Mouse (Mus musculus) cerebellum, postnatal 36 days (tissue): ENCODE measurements at regions not wholly inside any gene's neighbourhood (a gene's known extent, or its start where the extent isn't known, plus 50 kb on each side); places are given as distances from the start of the nearest gene placed in this dataset.

Experiments
- DNase-seq, 2 experiments: peaks; one replicate each; pipeline ENCODE4 v3.0.0; 2021 to 2022; ENCODE audit warnings: mixed read lengths in 2 of 2

DNA sequence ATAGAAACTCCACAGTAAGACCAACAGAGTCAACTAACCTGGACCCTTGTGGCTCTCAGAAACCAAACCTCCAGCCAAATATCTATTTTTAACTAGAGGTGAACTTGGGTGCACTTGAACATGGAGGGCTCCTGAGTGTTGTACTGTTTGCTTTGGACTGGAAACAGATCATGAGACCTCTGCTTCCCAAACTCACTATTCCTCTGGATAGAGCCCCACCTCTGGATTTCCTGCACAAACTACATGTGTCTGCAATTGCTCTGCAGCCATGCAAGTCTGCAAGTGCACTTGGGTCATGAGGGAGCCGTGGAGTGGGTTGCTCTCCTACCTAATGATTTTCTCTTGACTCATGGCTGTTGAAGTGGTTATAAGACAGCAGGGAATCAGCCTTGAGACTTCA, 759.9 kb upstream of the Fam160b2 start:
- DNase-seq, result no peak

DNA sequence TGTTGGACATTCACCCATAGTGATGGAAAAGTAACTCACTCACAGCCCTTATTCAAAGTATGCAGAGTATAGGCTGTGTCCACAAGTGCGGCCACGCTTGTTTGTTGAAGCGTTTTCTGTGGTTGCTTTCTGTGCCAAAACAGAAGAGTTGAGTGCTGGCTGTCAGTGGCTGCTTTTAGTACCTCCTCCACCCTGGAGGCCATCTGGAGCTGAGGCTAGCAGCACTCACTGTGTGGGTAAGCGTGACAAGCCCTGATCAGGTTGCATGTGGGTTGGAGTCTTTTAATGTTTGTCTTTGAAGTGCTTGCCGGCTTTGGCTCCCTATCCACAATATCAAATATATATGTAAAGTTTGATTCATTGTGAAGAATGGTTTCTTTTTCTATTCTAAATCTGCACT, 738.6 kb upstream of the Fam160b2 start:
- DNase-seq, result no peak

DNA sequence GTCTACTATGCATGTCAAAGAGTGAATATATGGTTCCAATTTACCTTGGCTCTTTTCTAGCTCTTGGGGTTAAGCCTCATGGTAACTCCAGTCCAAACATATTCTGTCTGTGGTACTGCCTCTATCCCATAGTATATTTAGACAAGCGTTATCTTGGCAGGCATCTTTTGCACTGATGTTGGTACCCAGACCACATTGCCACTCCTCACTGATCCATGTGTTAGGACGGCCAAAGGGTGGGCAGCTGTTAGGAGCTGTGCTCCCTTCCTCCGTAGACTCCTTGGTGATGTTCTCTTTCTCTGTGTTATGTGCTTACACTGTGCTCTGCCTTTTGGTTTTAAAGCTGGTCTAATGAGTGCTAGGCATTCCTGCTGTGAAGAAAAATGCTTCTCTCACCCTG, 737.3 kb upstream of the Fam160b2 start:
- no peak for DNase-seq

DNA sequence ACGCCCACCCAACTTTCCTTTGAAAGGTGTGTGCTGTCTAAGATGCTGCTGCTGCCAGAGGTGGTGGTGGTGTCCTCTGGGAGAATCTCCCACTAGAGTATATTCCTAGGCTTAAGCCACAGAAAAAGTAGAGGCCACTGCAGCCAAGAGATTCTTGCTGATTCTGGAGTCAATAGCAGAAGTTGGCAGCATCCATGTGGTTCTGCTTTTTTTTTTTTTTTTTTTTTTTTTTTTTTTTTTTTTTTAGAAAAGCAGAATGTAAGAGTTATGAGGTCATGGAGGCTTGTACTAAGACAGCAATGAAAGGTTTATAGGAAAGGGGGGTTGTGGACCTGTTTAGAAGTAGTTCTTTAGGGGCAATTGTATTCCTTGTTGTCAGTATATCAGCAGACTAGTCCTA, 734.4 kb upstream of the Fam160b2 start:
- no peak for DNase-seq

DNA sequence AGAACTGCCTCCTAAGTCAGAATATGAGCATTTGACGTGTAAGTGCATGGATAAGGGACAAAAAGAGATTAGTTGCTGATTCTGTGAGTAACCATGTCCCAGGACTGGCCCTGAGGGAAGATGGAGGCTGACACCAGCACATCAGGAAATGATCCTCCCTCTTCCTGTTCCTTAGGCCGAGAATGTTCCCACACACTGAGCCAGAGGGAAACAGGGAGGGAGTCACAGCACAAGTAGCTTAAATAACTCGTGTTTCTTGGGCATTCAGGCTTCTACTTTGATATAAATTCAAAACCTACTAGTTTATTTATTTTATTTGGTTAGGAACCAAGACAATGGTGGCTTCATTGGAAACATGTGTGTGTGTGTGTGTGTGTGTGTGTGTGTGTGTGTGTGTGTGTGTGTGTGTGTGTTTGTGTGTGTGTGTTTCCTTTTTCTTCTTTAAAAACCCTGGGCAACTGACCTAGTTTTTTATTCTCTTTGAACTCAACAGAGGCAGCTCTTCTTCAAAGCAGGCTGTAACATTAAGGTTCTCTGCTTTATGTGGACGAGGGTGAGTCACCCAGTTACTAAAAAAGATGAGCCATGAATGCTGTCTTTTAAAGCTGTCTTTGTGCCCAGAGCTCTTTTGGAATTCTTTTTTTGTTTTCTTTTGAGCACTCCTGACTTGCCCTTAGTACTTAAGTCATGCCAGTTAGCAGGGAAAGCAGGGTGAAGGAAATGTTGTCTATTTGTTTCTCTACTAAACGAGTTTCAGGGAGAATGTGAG, 730.4 kb upstream of the Fam160b2 start:
- no peak for DNase-seq

DNA sequence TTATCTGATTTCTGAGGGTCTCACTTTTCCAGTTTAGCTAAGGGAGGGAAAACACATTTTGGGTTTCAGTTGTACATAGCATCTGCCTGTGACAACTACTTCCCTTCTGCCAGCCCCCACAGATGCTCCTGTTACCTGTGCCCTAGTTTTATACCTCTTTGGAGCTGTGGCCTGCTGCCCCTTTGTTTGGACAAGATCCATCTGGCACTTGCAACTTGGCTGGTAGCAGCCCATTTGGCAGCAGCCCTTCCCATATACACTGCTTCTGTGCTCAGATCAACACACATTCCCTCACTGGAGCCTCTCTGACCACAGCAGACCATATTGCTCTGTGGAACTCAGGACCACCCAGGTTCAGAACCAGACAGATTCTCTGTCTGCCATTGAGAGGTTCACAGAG, 728.0 kb upstream of the Fam160b2 start:
- DNase-seq, result peak; percentile 9 to 12

DNA sequence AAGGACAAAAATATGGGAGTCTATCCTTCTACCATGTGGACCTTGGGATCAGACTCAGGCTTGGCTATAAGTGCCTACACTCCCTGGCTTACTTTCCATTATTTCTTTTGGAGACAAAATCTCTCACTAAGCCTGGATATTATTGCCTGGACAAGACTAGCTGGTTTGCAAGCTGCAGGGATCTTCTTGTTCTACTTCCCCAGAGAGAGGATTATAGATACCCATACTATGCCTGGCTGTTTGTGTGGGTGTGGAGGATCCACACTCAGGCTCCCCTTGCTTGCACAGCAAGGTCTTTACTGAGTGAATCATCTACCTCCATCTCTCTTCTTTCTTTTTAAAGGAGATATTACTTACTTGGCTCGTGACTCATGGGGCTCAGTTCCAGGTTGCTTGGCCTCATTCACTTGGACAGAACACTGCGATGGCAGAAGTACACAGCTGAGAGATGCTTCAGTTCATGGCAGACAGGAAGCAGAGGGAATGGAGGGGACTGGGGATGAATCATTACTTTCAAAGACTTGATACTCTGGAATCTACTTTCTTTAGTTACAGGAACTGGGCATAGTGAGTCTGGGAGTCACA, 727.0 kb upstream of the Fam160b2 start:
- no peak for DNase-seq

DNA sequence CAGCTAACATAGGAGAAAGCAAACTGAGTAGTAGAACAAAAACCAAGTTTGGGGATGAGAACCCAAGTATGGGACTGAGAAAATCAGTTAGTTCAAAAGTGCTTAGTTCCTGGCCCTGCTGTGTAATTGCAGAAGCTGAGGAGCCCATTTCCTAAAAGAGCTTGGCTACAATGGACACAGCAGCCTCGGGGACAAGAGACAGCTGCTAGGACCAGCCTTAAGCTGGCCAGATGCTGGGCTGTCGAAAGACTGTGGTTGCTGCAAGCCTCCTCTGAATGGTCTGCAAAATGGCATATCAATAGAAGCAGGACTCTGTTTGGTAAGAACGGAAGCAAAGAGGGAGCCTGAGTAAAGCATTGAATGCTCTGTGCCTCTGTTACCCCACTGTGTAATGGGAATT, 715.6 kb upstream of the Fam160b2 start:
- no peak for DNase-seq

DNA sequence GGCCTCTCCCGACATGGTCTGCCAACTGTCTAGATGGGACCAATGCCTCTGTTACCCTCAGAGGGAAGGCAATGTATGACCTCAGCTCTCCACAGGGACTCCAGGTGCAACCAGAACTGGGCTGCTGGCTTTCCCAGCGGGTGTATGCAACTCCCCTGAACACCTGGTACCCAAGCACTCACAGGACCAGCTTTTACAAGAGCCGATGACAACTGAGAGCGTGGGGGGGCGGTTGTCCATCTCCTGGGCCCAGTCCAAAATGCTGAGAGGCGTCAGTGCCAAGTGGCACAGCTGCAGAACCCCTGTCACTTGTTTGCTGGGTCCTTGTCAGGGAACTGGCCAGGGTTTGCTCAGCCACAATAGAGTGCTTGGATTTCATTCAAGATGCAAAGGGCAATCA, 700.1 kb upstream of the Fam160b2 start:
- peak in 1 of 2 experiments; percentile 2 for DNase-seq

DNA sequence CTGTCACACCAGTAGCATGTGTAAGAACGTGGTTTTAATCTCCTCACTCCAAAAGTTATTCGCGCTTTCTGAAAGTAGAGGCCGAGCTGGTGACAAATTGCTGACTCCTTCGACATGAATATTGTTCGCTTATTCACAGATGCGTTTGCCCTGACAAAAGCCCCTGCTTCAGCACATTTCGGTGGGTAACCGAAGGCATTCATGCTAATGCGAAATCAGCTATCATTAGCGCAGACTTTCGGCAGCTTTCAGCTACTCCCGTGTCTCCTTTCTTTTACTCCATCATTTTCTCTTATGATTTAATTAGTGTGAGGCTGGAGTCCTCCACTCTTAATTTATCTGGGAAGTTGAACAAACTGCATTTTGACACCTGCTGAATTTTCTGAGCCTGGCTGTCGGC, 681.9 kb upstream of the Fam160b2 start:
- no peak for DNase-seq

DNA sequence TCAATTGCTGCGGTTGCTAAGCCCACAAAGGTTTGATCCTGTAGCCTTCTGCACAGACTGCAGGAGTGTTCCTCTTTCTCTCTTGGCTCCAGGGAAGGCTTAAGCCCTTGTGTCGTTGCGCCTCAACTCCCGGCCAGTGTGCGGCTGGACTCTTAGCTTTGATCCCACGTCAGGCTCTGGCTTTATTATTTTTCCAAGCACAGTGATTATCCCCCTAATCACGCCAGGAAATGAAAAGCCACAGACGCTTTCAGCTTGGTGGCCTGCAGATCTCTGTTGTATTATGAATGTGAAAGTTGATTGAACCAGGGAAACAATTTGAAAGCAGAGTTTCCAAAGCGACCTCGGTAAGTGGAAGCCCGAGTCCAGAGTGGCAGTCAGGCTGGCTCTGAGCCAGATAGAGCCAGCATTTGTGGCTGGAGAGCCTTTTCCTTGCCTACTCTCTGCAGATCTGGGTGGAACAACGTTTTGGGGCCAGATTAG, 676.7 kb upstream of the Fam160b2 start:
- DNase-seq, result peak; percentile 5 to 20

DNA sequence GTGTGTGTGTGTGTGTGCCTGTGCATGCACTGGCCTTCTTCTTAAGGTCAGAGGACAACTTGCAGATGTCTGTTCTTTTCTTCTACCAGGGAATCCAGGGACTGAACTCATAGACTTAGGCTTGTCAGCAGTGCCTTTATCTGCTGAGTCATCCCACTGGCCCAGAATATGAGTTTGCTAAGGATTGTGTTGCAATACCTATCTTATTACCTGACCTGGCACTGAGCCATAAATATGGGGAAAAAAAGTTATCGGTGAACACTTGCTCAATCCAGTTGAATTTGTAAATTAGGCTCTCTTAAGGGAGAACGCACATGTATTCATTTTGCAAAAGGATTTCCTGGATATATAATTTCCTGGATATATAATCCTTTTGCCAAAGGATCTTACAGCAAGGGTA, 672.8 kb upstream of the Fam160b2 start:
- DNase-seq, result no peak

DNA sequence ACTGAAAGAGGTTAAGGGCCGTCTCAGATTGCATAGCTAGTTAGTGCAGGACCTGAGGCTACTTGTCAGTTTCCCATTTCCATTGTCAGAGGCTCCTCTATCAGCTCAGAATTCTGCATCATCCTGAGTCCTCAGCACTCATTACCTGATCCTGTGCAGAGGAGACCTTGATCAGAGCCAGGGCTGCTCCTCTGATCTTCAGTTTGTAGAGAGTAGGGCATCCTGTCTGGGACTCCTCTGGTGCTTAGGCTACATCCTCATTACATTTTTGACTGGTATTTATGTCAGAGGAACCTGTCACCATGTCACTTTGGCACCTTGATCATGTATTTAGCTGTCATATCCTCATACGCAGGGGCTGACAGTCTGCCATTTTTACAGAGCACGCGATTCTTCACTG, 658.0 kb upstream of the Fam160b2 start:
- no peak for DNase-seq

DNA sequence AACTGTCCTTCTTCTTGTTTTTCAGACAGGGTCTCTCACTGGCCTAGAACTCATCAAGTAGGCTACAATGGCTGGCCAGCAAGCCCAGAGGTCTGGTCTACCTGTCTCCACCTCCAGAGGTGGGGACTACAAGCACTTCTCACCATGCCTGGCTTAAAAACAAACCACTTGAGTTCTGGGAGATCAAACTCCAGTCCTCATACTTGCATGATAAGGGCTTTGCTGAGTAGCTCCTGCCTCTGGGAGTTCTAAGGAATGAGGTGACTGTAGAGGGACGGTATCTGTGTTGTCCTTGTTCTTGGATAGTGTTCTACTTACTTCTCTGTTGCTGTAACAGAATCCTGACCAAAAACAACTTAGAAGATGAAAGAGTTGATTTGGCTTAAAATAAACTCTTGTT, 654.6 kb upstream of the Fam160b2 start:
- no peak for DNase-seq

DNA sequence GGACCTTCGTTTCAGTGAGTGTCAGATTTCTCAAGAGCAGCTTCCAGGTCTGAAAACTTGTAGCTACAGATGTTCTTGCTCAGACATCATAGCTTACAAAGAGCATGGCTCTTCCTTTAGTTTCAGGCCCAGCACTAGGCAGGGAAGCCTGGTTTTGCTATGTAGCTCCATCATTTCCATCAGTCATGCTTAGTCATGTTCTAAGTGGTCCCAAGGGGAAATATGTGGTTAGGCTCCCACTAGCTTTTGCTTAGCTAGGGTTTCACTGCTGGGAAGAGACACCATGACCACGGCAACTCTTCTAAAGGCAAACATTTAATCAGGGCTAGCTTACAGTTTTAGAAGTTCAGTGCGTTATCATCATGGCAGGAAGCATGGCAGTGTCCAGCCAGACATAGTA, 652.5 kb upstream of the Fam160b2 start:
- no peak for DNase-seq

DNA sequence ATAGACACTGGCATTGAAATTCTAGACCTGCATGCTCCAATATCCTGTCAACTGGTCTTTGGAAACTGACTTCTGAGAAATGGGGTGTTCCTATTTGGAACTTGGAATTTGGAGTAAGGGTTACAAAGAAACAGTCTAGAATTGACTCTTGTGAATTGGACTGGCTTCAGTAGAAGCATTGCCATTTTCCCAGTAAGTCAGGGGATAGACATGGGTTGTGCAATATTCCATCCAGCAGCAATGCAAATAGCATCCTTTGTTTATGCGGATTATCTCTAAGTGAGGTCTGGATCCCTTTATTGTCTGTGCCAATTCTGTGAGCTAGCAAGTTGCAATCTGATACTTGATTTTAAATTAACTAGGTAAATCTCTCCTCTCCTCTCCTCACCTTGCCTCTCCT, 651.5 kb upstream of the Fam160b2 start:
- no peak for DNase-seq

DNA sequence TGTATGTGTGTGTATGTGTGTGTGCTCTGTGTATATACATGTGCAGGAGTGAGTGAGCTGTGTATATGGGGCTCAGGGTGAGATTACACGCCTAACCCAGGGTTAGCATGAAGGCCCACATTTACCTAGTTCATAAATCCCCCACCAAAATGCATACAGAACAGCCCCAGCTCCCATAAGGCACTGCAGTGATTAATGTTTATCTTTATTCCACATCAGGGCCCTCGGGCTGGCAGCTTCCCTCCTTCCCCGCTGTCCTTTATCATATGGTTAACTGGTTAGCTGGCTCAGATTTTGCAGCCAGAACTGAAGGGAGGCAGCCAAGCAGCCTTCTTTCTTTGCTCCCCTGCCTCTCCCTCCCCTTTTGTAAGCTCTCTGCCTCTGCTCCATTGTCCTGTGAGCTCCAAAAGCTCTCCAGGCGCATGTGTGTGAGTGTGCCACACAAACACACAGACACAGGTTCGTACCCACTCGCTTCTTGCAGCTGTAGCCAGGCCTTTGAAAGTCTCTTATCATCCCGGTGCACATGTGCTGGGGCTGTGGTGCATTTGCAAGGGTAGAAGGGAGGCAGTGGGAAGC, 649.8 kb upstream of the Fam160b2 start:
- DNase-seq, result peak; percentile 9 to 24

DNA sequence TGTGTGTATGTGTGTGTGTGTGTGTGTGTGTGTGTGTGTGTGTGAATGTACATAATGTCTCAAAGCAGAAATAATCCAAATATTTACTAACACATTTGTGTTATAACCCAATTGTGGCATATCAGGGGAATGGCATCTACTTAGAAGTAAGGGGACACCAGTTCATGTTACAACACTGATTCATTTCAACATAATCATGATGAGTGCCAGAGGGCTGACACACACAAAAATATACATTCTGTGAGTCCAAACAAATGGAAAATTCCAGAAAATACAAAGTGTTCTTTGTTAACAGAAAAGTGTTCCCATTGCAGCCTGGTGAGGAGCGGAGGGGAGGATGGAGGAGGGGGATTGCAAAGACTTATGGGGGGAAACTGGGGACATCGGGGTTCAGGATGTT, 648.9 kb upstream of the Fam160b2 start:
- DNase-seq, result no peak

DNA sequence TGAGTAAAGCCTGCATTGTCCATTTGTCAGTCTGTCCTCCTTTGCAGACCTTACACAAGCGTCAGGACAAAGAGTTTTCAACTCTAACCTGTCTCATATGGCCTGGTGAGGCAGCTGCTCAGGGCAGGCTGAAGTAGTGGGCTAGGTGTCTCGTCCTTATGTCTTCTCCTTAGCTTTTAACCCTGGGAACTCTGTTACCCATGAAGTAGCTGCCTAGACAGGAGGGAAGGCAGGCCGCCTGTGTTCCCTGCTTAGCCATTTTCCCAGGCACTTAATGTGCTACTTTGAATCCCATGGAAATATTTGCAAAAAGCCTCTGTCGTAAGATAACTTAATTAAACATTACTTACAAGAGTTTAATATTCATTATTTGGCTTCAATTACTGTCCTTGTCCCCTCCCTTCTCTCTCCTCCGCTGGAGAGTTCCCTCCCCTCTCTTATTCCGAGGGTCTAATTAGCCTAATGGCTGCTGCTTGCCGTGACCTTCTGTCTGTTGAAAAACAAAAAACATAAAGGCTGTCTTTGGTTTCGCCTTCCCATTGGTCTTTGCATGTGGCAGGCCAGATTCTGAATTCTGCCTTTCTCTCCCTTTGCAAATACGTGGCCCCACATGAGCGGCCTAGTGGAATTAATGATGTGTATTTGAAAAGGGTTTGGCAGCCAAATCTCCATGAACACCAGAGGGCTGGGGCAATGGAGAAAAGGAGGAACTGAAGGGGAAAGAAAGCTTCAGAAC, 642.2 kb upstream of the Fam160b2 start:
- DNase-seq, result no peak

DNA sequence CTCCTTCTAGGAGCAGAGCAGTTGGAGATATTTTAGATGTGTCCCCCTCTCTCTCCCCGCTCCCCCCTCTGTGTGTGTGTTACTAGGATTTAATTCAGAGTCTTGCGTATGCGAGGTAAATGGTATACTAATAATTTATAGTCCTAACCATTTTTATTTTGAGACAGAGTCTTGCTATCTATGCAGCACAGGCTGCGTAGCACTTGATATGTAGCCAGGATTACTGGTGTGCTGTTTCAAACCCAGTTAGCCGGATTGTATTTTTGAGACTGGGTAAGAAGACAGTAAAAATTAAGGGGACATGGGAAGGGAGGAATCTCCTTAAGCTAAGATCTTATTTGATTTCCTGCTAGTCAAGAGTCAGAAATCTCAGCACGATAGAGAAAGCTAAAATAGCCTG, 636.6 kb upstream of the Fam160b2 start:
- no peak for DNase-seq

DNA sequence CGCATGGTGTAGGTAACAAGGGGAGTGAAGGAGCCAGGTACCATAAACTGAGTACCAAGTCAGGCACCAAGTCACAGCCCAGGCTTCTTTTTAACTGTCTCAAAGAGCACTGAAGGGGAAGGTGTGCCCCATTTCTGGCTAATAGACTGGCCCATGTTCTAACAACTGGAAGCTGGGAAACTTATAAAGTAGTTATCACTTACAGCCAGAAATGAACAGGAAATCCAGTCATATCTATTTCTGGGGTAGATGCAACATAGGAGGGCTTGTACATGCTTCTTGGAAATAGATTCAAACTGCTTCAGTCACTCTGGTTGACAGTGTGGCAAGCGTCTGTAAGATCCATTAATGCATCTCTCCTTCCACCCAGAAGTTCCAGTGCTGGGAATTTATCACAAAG, 635.3 kb upstream of the Fam160b2 start:
- DNase-seq, result no peak

DNA sequence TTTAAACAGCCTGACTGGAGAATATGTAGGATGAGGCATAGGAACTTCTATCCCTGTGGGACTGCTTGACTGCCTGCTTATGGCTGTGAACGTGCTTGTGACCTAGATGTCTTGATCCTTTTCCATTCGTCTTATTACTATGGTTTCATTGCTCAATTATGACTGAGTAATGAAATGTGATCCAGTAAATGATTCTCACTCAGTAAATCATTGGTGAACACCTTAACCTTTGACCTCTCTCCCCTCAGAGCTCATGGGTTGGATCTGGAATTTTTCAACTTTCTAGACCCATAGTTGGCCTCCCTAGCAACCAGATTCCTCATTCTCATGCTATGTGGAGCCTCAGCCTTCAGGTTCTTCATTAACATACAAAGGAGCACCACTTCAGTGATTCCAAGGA, 634.6 kb upstream of the Fam160b2 start:
- DNase-seq, result no peak

DNA sequence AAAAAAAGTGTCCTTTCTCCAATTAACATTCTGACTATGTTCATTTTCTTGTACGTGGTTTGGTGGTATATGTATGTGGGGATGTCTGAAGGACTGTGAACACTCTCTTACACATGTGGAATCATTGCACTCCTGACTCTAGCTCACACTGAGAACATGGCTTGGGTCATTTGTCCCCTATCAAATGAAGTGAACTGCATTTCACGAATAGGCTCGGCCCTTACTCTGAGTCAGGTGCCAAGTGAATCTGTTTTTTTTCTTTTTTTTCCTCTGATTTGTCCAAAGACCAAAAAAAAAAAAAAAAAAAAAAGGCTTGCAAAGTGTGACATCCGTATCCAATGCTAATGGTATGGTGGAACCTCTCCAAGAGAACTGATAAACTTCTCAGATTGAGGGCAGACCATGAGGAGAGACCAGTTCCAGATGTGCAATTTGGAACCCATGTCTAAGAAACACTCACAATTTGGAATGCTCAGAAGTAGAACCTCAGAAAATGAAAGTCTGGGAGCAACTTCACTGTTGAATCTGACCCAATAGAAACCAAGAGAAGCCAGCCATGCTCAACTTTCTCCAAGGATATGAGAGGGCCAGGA, 631.7 kb upstream of the Fam160b2 start:
- no peak for DNase-seq
